Mouse (Mus musculus) thymus, adult 2 months (tissue): ENCODE data around the gene Mecom.

ENCODE experiments used
- CTCF ChIP-seq: fragments of 200-500 bp; IDR thresholded peaks from 2 replicates; pipeline ENCODE4 v1.5.1; 2012; ENCODE audit warnings: mild to moderate bottlenecking, control low read depth, low read length, moderate library complexity, borderline replicate concordance; ENCODE audit not compliant: control insufficient read depth, poor library complexity, insufficient read depth; ENCODE audit errors: extremely low read depth
- POLR2A ChIP-seq: fragments of 200-500 bp; IDR thresholded peaks from 2 replicates; pipeline ENCODE4 v1.6.1; 2012; ENCODE audit warnings: mild to moderate bottlenecking, low read length, control low read depth, moderate library complexity; ENCODE audit not compliant: control insufficient read depth, poor library complexity, insufficient read depth; ENCODE audit errors: extremely low read depth

DNA sequence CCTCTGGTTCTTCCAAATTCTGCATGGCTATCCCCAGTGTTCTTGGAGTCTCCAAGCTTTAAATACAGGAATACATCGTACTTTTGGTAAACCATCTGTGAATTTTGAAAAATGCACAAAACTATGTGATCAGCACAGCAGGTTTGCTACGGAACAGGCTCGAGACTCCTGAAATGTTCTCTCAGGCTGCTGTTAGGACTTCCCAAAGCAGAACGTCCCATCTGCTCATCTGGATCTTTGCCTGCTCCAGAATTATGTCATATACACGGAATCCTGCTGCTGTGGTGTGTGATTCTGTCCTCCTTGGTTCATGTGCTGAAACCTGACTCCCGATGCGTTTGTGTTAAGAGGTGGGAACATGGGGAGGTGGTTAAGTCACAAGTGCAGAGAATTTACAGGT is 1.1 kb upstream of the Mecom start:
- no peak for TF ChIP-seq CTCF
- no peak for TF ChIP-seq POLR2A
